Mouse (Mus musculus): ENCODE results near the gene Zic4. TPM values are rescaled to one million over a fixed set of nuclear protein-coding genes. Genes with fewer than 3 reads are reported as not detected.

Gene Zic4
- polyA plus RNA-seq, 1 experiment from 2014 or later, result not detected

GRCm38 (mm10) chr9:91355629-91356352 is 6.4 kb upstream of the Zic4 start:
- Histone ChIP-seq H3K9me3 (no peaks in the 10 kb centered on the region), H3K4me1 (peaks cover 6% of the 10 kb centered on the region), H3K36me3 (no peaks in the 10 kb centered on the region), H3K27ac (no peak overlapping the region), H3K27me3 (peaks cover 93% of the 10 kb centered on the region), H3K4me2 (peak overlapping the region; percentile 36; the same call in 1 of the 2 replicates), H3K9ac (no peak overlapping the region), H3K4me3 (peak overlapping the region; percentile 6; the same call in 1 of the 2 replicates)
- ATAC-seq (ENCODE audit: borderline replicate concordance, extremely low read depth, low FRiP score, low TSS enrichment), result no peak; the same call in 1 of the 2 replicates
- under 1% methylated on average over 33 of the region's 35 CpGs for WGBS

- H3K4me3 ChIP-seq, result no peak overlapping the region
- peaks cover 6% of the 10 kb centered on the region for H3K4me1 ChIP-seq
- no peak overlapping the region for H3K9ac ChIP-seq
- peaks cover 93% of the 10 kb centered on the region for H3K27me3 ChIP-seq
- no peaks in the 10 kb centered on the region for H3K9me3 ChIP-seq
- H3K27ac ChIP-seq, result no peak overlapping the region
- 15% methylated on average over 4 of the region's 4 CpGs for WGBS
- no peak for ATAC-seq (ENCODE audit: borderline replicate concordance, extremely low read depth, low FRiP score, low TSS enrichment)
- H3K4me2 ChIP-seq, result no peak overlapping the region
- H3K36me3 ChIP-seq, result no peaks in the 10 kb centered on the region
These were observed 5.9 kb upstream of the Zic4 start for GRCm38 (mm10) chr9:91356353-91356740.

GRCm38 (mm10) chr9:91357321-91357720 is 4.9 kb upstream of the Zic4 start:
- H3K27me3 ChIP-seq, result peaks cover 93% of the 10 kb centered on the region
- H3K9ac ChIP-seq, result no peak overlapping the region
- WGBS, result 4% methylated on average over 3 of the region's 3 CpGs
- H3K36me3 ChIP-seq, result no peaks in the 10 kb centered on the region
- H3K9me3 ChIP-seq, result no peaks in the 10 kb centered on the region
- no peak overlapping the region for H3K4me2 ChIP-seq
- H3K27ac ChIP-seq, result no peak overlapping the region
- no peak for ATAC-seq (ENCODE audit: borderline replicate concordance, extremely low read depth, low FRiP score, low TSS enrichment)
- no peak overlapping the region for H3K4me3 ChIP-seq
- peaks cover 13% of the 10 kb centered on the region for H3K4me1 ChIP-seq

GRCm38 (mm10) chr9:91358851-91359687 is 3.1 kb upstream of the Zic4 start:
- Histone ChIP-seq H3K27me3 (peaks cover 93% of the 10 kb centered on the region), H3K36me3 (no peaks in the 10 kb centered on the region), H3K4me1 (peaks cover 14% of the 10 kb centered on the region), H3K9me3 (no peaks in the 10 kb centered on the region), H3K9ac (no peak overlapping the region), H3K27ac (no peak overlapping the region), H3K4me3 (no peak overlapping the region), H3K4me2 (no peak overlapping the region)
- WGBS, result 10% methylated on average over 10 of the region's 10 CpGs
- no peak for ATAC-seq (ENCODE audit: borderline replicate concordance, extremely low read depth, low FRiP score, low TSS enrichment)

GRCm38 (mm10) chr9:91360151-91361032 is 1.8 kb upstream of the Zic4 start:
- WGBS, result 6% methylated on average over 21 of the region's 21 CpGs
- no peak overlapping the region for H3K4me3 ChIP-seq
- no peak overlapping the region for H3K4me2 ChIP-seq
- no peak overlapping the region for H3K9ac ChIP-seq
- peaks cover 25% of the 10 kb centered on the region for H3K4me1 ChIP-seq
- ATAC-seq (ENCODE audit: borderline replicate concordance, extremely low read depth, low FRiP score, low TSS enrichment), result no peak
- no peaks in the 10 kb centered on the region for H3K9me3 ChIP-seq
- no peaks in the 10 kb centered on the region for H3K36me3 ChIP-seq
- no peak overlapping the region for H3K27ac ChIP-seq
- H3K27me3 ChIP-seq, result peaks cover 92% of the 10 kb centered on the region

GRCm38 (mm10) chr9:91361033-91361855 is 969 bp upstream of the Zic4 start:
- no peak overlapping the region for H3K27ac ChIP-seq
- H3K27me3 ChIP-seq, result peaks cover 91% of the 10 kb centered on the region
- H3K36me3 ChIP-seq, result no peaks in the 10 kb centered on the region
- H3K9me3 ChIP-seq, result no peaks in the 10 kb centered on the region
- H3K4me1 ChIP-seq, result peaks cover 23% of the 10 kb centered on the region
- 0 out of 2 replicates have a peak overlapping the region, but pooled peaks have one; percentile 36 for H3K4me3 ChIP-seq
- no peak for ATAC-seq (ENCODE audit: borderline replicate concordance, extremely low read depth, low FRiP score, low TSS enrichment)
- 0 out of 2 replicates have a peak overlapping the region, but pooled peaks have one; percentile 47 for H3K4me2 ChIP-seq
- no peak overlapping the region for H3K9ac ChIP-seq
- under 1% methylated on average over 35 of the region's 35 CpGs for WGBS

GRCm38 (mm10) chr9:91363011-91363730 is 958 bp downstream of the Zic4 start:
- WGBS, result 8% methylated on average over 14 of the region's 14 CpGs
- H3K36me3 ChIP-seq, result no peaks in the 10 kb centered on the region
- peaks cover 23% of the 10 kb centered on the region for H3K4me1 ChIP-seq
- ATAC-seq (ENCODE audit: borderline replicate concordance, extremely low read depth, low FRiP score, low TSS enrichment), result no peak
- H3K4me2 ChIP-seq, result no peak overlapping the region
- H3K9ac ChIP-seq, result no peak overlapping the region
- H3K4me3 ChIP-seq, result no peak overlapping the region
- H3K27me3 ChIP-seq, result peaks cover 90% of the 10 kb centered on the region
- H3K27ac ChIP-seq, result no peak overlapping the region
- H3K9me3 ChIP-seq, result no peaks in the 10 kb centered on the region

- no peak overlapping the region for H3K4me2 ChIP-seq
- no peak overlapping the region for H3K9ac ChIP-seq
- no peak for ATAC-seq (ENCODE audit: borderline replicate concordance, extremely low read depth, low FRiP score, low TSS enrichment)
- H3K27me3 ChIP-seq, result peaks cover 94% of the 10 kb centered on the region
- no peak overlapping the region for H3K27ac ChIP-seq
- peaks cover 23% of the 10 kb centered on the region for H3K4me1 ChIP-seq
- no peaks in the 10 kb centered on the region for H3K9me3 ChIP-seq
- no peaks in the 10 kb centered on the region for H3K36me3 ChIP-seq
- WGBS, result 2% methylated on average over 7 of the region's 7 CpGs
- no peak overlapping the region for H3K4me3 ChIP-seq
These were observed 1.6 kb downstream of the Zic4 start for GRCm38 (mm10) chr9:91363814-91364126.

GRCm38 (mm10) chr9:91364127-91364970 is 2.1 kb downstream of the Zic4 start:
- no peaks in the 10 kb centered on the region for H3K36me3 ChIP-seq
- H3K9me3 ChIP-seq, result no peaks in the 10 kb centered on the region
- H3K4me2 ChIP-seq, result peak overlapping the region; percentile 39
- peak overlapping the region; percentile 24 for H3K4me3 ChIP-seq
- H3K9ac ChIP-seq, result no peak overlapping the region
- H3K27ac ChIP-seq, result no peak overlapping the region
- peaks cover 23% of the 10 kb centered on the region for H3K4me1 ChIP-seq
- 0 out of 2 replicates have a peak, but pooled peaks have one; percentile 45 for ATAC-seq (ENCODE audit: borderline replicate concordance, extremely low read depth, low FRiP score, low TSS enrichment)
- WGBS, result under 1% methylated on average over 77 of the region's 77 CpGs
- peaks cover 94% of the 10 kb centered on the region for H3K27me3 ChIP-seq

- Histone ChIP-seq H3K36me3 (no peaks in the 10 kb centered on the region), H3K9ac (no peak overlapping the region), H3K27ac (no peak overlapping the region), H3K9me3 (no peaks in the 10 kb centered on the region), H3K4me3 (peak overlapping the region; percentile 24), H3K4me1 (peaks cover 23% of the 10 kb centered on the region), H3K27me3 (peaks cover 95% of the 10 kb centered on the region), H3K4me2 (peak overlapping the region; percentile 39)
- WGBS, result 1% methylated on average over 39 of the region's 42 CpGs
- peak; percentile 69; the same call in 1 of the 2 replicates for ATAC-seq (ENCODE audit: borderline replicate concordance, extremely low read depth, low FRiP score, low TSS enrichment)
These were observed 2.8 kb downstream of the Zic4 start for GRCm38 (mm10) chr9:91364971-91365501.
